Mouse (Mus musculus) mesoderm, embryonic 11.5 days (tissue): ENCODE data around the gene Chpf2.
A peak's percentile ranks its signal among the peaks of the same experiment; 100 is the strongest.

Experiments used
- DNase-seq: peaks from one replicate; pipeline ENCODE4 v3.0.0-alpha.2; 2012; ENCODE audit warnings: low read depth, low spot score

Chpf2 gene

GRCm38 (mm10) chr5:24604080-24604655 lies 17.6 kb downstream of the Chpf2 start:
- no peak for DNase-seq

- peak; percentile 91 for DNase-seq
Observed at GRCm38 (mm10) chr5:24604656-24605100, 18.1 kb downstream of the Chpf2 start.

GRCm38 (mm10) chr5:24605321-24605979 lies 18.9 kb downstream of the Chpf2 start:
- DNase-seq: peak; percentile 61

GRCm38 (mm10) chr5:24605980-24606665 lies 19.6 kb downstream of the Chpf2 start:
- DNase-seq: no peak

GRCm38 (mm10) chr5:24609388-24609787 lies 22.8 kb downstream of the Chpf2 start:
- DNase-seq: no peak

- DNase-seq: no peak
Observed at GRCm38 (mm10) chr5:24611366-24612301, 25.1 kb downstream of the Chpf2 start.

GRCm38 (mm10) chr5:24612302-24612649 lies 25.7 kb downstream of the Chpf2 start:
- DNase-seq: no peak

GRCm38 (mm10) chr5:24615097-24615496 lies 28.6 kb downstream of the Chpf2 start:
- no peak for DNase-seq

GRCm38 (mm10) chr5:24618921-24619320 lies 32.4 kb downstream of the Chpf2 start:
- no peak for DNase-seq

- DNase-seq: no peak
Observed at GRCm38 (mm10) chr5:24620116-24620515, 33.6 kb downstream of the Chpf2 start.

GRCm38 (mm10) chr5:24620626-24621025 lies 34.1 kb downstream of the Chpf2 start:
- DNase-seq: no peak

- DNase-seq: no peak
Observed at GRCm38 (mm10) chr5:24622386-24623040, 36.0 kb downstream of the Chpf2 start.

GRCm38 (mm10) chr5:24623041-24623985 lies 36.8 kb downstream of the Chpf2 start:
- no peak for DNase-seq

GRCm38 (mm10) chr5:24623986-24624821 lies 37.7 kb downstream of the Chpf2 start, which contains the start of gene Smarcd3:
Gene Smarcd3, minus strand, starts transcription at chr5:24624411.
- peak; percentile 70 for DNase-seq

- DNase-seq: no peak
Observed at GRCm38 (mm10) chr5:24624822-24625120, 38.2 kb downstream of the Chpf2 start.

- DNase-seq: no peak
Observed at GRCm38 (mm10) chr5:24629712-24630111, 43.2 kb downstream of the Chpf2 start.

GRCm38 (mm10) chr5:24635093-24635492 lies 48.6 kb downstream of the Chpf2 start:
- DNase-seq: no peak

- DNase-seq: no peak
Observed at GRCm38 (mm10) chr5:24635526-24636141, 49.1 kb downstream of the Chpf2 start.

- no peak for DNase-seq
Observed at GRCm38 (mm10) chr5:24636987-24637386, 50.4 kb downstream of the Chpf2 start.
